Mouse (Mus musculus): ENCODE data around the gene Gm38392. TPM values are rescaled to one million over a fixed set of nuclear protein-coding genes. Genes with fewer than 3 reads are reported as not detected.
A peak's percentile ranks its signal among the peaks of the same experiment; 100 is the strongest.

Gene Gm38392
- polyA plus RNA-seq, 1 experiment: not detected

GRCm38 (mm10) chr3:88242531-88242930, 44.5 kb downstream of the Gm38392 start:
- Histone ChIP-seq H3K27ac (ENCODE audit: control insufficient read depth, insufficient read depth, low read depth, low read length, poor library complexity) (no peak overlapping the region), H3K4me3 (replicated peaks; ENCODE audit: control insufficient read depth, low read depth, low read length) (no peak overlapping the region), H3K4me1 (ENCODE audit: control insufficient read depth, insufficient read depth, low read length) (no peaks in the 10 kb centered on the region)
- TF ChIP-seq POLR2A (IDR thresholded peaks at IDR 0.05; ENCODE audit: borderline replicate concordance, control insufficient read depth, low read depth, low read length): no peak
- peak; percentile 93 for TF ChIP-seq CTCF (IDR thresholded peaks at IDR 0.05; ENCODE audit: control insufficient read depth, insufficient read depth, low read length)
- WGBS: 1% methylated on average over 13 of the region's 13 CpGs

GRCm38 (mm10) chr3:88241045-88241786, 45.8 kb downstream of the Gm38392 start:
- Histone ChIP-seq H3K4me3 (replicated peaks; ENCODE audit: control insufficient read depth, low read depth, low read length) (no peak overlapping the region), H3K4me1 (ENCODE audit: control insufficient read depth, insufficient read depth, low read length) (no peaks in the 10 kb centered on the region), H3K27ac (ENCODE audit: control insufficient read depth, insufficient read depth, low read depth, low read length, poor library complexity) (no peak overlapping the region)
- WGBS: 8% methylated on average over 48 of the region's 48 CpGs
- TF ChIP-seq POLR2A (IDR thresholded peaks at IDR 0.05; ENCODE audit: borderline replicate concordance, control insufficient read depth, low read depth, low read length) (no peak), CTCF (IDR thresholded peaks at IDR 0.05; ENCODE audit: control insufficient read depth, insufficient read depth, low read length) (no peak)

GRCm38 (mm10) chr3:88239446-88239845, 47.6 kb downstream of the Gm38392 start:
- TF ChIP-seq CTCF (IDR thresholded peaks at IDR 0.05; ENCODE audit: control insufficient read depth, insufficient read depth, low read length) (no peak), POLR2A (IDR thresholded peaks at IDR 0.05; ENCODE audit: borderline replicate concordance, control insufficient read depth, low read depth, low read length) (no peak)
- H3K4me3 ChIP-seq (replicated peaks; ENCODE audit: control insufficient read depth, low read depth, low read length): no peak overlapping the region
- no peak overlapping the region for H3K27ac ChIP-seq (ENCODE audit: control insufficient read depth, insufficient read depth, low read depth, low read length, poor library complexity)
- H3K4me1 ChIP-seq (ENCODE audit: control insufficient read depth, insufficient read depth, low read length): no peaks in the 10 kb centered on the region
- 33% methylated on average over 4 of the region's 4 CpGs for WGBS

- TF ChIP-seq CTCF (IDR thresholded peaks at IDR 0.05; ENCODE audit: control insufficient read depth, insufficient read depth, low read length) (no peak), POLR2A (IDR thresholded peaks at IDR 0.05; ENCODE audit: borderline replicate concordance, control insufficient read depth, low read depth, low read length) (no peak)
- Histone ChIP-seq H3K4me1 (ENCODE audit: control insufficient read depth, insufficient read depth, low read length) (no peaks in the 10 kb centered on the region), H3K4me3 (replicated peaks; ENCODE audit: control insufficient read depth, low read depth, low read length) (no peak overlapping the region), H3K27ac (ENCODE audit: control insufficient read depth, insufficient read depth, low read depth, low read length, poor library complexity) (no peak overlapping the region)
- 51% methylated on average over 8 of the region's 8 CpGs for WGBS
Measured at GRCm38 (mm10) chr3:88238866-88239391, 48.1 kb downstream of the Gm38392 start.

DNA sequence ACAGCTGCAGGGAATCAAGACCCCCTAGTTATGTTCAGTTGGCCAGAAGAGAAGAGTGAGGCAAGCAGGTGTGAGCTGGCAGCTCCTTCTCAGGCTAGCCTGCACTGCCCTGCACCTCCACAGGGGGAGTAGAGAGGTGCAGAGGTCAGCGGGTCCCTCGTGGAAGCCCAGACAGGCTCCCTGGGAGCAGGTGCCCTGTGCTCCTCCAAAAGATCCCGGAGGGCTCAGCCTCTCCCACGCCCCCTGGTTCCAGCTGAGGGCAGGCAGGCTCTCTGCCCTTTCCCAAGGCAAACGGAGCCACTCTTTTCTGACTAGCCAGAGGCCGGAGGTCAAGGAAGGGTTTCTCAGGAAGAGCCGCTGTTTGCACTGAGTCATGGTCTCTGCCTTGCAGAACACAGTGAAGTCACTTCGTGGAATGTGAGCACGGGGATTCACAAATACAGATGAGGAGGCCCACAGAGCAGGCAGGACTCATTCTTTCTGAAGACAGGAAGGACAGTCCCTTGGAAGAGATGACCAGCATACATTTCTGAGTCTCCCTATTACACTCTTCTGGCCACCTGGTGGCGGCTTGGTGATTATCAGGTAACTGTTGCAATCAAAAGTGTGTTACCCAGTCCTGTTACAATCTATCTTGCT, 49.3 kb downstream of the Gm38392 start:
- TF ChIP-seq CTCF (IDR thresholded peaks at IDR 0.05; ENCODE audit: control insufficient read depth, insufficient read depth, low read length): peak; percentile 54
- no peak for TF ChIP-seq POLR2A (IDR thresholded peaks at IDR 0.05; ENCODE audit: borderline replicate concordance, control insufficient read depth, low read depth, low read length)
- Histone ChIP-seq H3K4me1 (ENCODE audit: control insufficient read depth, insufficient read depth, low read length) (no peaks in the 10 kb centered on the region), H3K4me3 (replicated peaks; ENCODE audit: control insufficient read depth, low read depth, low read length) (no peak overlapping the region), H3K27ac (ENCODE audit: control insufficient read depth, insufficient read depth, low read depth, low read length, poor library complexity) (no peak overlapping the region)
- 5% methylated on average over 10 of the region's 10 CpGs for whole genome bisulfite sequencing

DNA sequence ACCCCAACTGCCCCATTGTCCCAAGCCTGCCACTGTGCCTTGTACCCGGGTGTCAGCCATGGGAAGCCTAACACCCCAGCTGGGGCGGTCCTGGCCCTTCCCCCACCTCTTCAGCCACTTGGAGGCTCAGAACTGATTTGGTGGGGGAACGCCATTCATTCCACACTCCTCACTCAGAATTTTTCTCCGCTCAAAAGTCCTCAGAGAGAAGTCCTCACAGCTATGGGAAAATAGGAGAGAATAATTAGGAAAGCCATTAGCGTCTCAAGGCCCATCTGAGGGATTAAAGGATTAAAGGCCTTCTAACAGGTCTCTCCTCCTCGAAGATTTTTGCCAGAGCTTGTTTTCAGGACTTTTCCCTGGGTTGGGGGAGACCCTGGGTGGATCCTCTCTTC, 49.9 kb downstream of the Gm38392 start:
- no peaks in the 10 kb centered on the region for H3K4me1 ChIP-seq (ENCODE audit: control insufficient read depth, insufficient read depth, low read length)
- TF ChIP-seq CTCF (IDR thresholded peaks at IDR 0.05; ENCODE audit: control insufficient read depth, insufficient read depth, low read length) (no peak), POLR2A (IDR thresholded peaks at IDR 0.05; ENCODE audit: borderline replicate concordance, control insufficient read depth, low read depth, low read length) (no peak)
- H3K4me3 ChIP-seq (replicated peaks; ENCODE audit: control insufficient read depth, low read depth, low read length): no peak overlapping the region
- WGBS: 64% methylated on average over 6 of the region's 6 CpGs
- H3K27ac ChIP-seq (ENCODE audit: control insufficient read depth, insufficient read depth, low read depth, low read length, poor library complexity): no peak overlapping the region

DNA sequence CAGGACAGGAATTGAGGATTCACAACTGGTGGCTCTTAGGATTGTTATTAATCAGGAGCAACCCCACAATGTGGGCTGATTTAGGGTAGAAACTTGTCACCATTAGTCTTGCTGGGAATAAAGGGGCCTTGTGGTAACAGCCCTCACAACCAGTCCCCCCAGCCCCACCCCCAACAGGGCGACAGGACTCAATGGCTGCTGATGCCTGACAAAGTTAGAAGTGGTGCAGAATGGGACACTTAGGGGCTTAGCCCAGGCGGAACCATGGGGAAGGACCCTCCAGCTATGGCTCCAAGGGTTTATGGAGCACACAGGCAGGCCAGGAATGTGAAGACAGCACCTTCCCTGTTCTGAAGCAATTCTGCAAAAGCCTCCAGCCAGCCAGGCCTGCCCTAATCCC, 51.4 kb downstream of the Gm38392 start:
- H3K27ac ChIP-seq (ENCODE audit: control insufficient read depth, insufficient read depth, low read depth, low read length, poor library complexity): no peak overlapping the region
- TF ChIP-seq CTCF (IDR thresholded peaks at IDR 0.05; ENCODE audit: control insufficient read depth, insufficient read depth, low read length): no peak
- no peak for TF ChIP-seq POLR2A (IDR thresholded peaks at IDR 0.05; ENCODE audit: borderline replicate concordance, control insufficient read depth, low read depth, low read length)
- 79% methylated on average over 2 of the region's 2 CpGs for WGBS
- no peak overlapping the region for H3K4me3 ChIP-seq (replicated peaks; ENCODE audit: control insufficient read depth, low read depth, low read length)
- no peaks in the 10 kb centered on the region for H3K4me1 ChIP-seq (ENCODE audit: control insufficient read depth, insufficient read depth, low read length)

DNA sequence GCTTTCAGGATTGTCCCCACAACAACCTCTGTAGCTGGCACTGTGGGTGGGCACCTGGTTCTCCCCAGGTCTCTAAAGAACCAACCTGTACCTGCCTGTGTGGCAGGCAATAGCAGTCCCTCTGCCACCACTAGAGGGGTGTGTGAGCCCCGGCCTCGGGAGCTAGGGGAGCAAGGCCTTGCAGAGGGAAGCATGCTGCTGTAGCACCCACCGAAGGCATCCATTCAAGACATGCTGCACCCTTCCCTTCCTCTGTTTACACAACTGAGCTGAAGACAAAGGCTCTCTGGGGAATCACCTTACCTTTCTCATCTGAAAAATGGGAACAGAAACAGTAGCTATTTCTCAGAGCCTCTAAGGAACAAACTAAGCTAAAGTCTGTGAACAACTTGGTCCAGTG, 51.8 kb downstream of the Gm38392 start:
- Histone ChIP-seq H3K4me1 (ENCODE audit: control insufficient read depth, insufficient read depth, low read length) (no peaks in the 10 kb centered on the region), H3K27ac (ENCODE audit: control insufficient read depth, insufficient read depth, low read depth, low read length, poor library complexity) (no peak overlapping the region), H3K4me3 (replicated peaks; ENCODE audit: control insufficient read depth, low read depth, low read length) (no peak overlapping the region)
- TF ChIP-seq POLR2A (IDR thresholded peaks at IDR 0.05; ENCODE audit: borderline replicate concordance, control insufficient read depth, low read depth, low read length): no peak
- TF ChIP-seq CTCF (IDR thresholded peaks at IDR 0.05; ENCODE audit: control insufficient read depth, insufficient read depth, low read length): peak; percentile 49; the same call in 1 of the 2 replicates
- WGBS: 9% methylated on average over 3 of the region's 3 CpGs

Data from bone marrow, adult 2 months (tissue).